Comparison of ENCODE assay signal across 8 mouse cellular contexts in genomic region chr8:119944096-119944811, GRCm38 (mm10). TPM values are rescaled to one million over a fixed set of nuclear protein-coding genes. Genes with fewer than 3 reads are reported as not detected.
A peak's percentile ranks its signal among the peaks of the same experiment; 100 is the strongest.
DNase-seq lines count a peak whose midpoint lies in the region; ATAC-seq lines count a peak whose summit lies in the region.

No protein-coding gene starts in this region.

- DNase-seq in cerebellum, postnatal 25 days = peak; percentile 89 to 90
- peak; percentile 54 to 78 for DNase-seq in frontal cortex, postnatal 14 days (ENCODE audit: low spot score in 2 of 2)
- DNase-seq in induced T-regulatory cell, adult 2 months (ENCODE audit: low read depth) = peak; percentile 84
- DNase-seq in left cerebral cortex, adult 18-20 months (ENCODE audit: low spot score in 2 of 2) = peak; percentile 74 to 81
- DNase-seq in right cerebral cortex, postnatal 14 days = peak; percentile 72
- peak; percentile 68 for DNase-seq in urinary bladder, postnatal 25 days (ENCODE audit: low spot score)

- peak; percentile 28 for ATAC-seq in activated CD4-positive, CD25-positive, alpha-beta regulatory T cell, adult 4 months
- ATAC-seq in megakaryocyte, adult 5-6 weeks (ENCODE audit: poor library complexity, severe bottlenecking) = peak; percentile 95

RNA-seq across cellular contexts. Expression of gene Gm20388, which starts 33.6 kb away (rescaled TPM):
- 10 to 100 TPM in 1 of 2 experiments, 1 to 10 TPM in 1; 9.9 to 12.3 TPM for polyA plus RNA-seq in activated CD4-positive, CD25-positive, alpha-beta regulatory T cell, adult 4 months (2017; shearing (Covaris generic))
- 1 to 10 TPM; 4.4 to 7.8 TPM for total RNA-seq in left cerebral cortex, adult 18-20 months (2021)
- total RNA-seq in megakaryocyte, adult 5-6 weeks (2015) = 7.6 and 12.8 TPM in 2 replicates
- 10.6 and 15.5 TPM in 2 replicates for total RNA-seq in megakaryocyte, adult 5-6 weeks (2017)

RNA-seq across cellular contexts. Expression of gene Usp10, which starts 34.1 kb away (rescaled TPM):
- polyA plus RNA-seq in activated CD4-positive, CD25-positive, alpha-beta regulatory T cell, adult 4 months (2017; shearing (Covaris generic)) = 10 to 100 TPM; 41.6 to 48.6 TPM
- 10 to 100 TPM; 87.0 to 94.9 TPM for total RNA-seq in left cerebral cortex, adult 18-20 months (2021)
- total RNA-seq in megakaryocyte, adult 5-6 weeks (2015) = 24.9 and 31.9 TPM in 2 replicates
- 13.3 and 20.1 TPM in 2 replicates for total RNA-seq in megakaryocyte, adult 5-6 weeks (2017)

RNA-seq across cellular contexts. Expression of gene Crispld2, which starts 48.0 kb away (rescaled TPM):
- not detected for polyA plus RNA-seq in activated CD4-positive, CD25-positive, alpha-beta regulatory T cell, adult 4 months (2017; shearing (Covaris generic))
- total RNA-seq in left cerebral cortex, adult 18-20 months (2021) = 1 to 10 TPM; 2.1 to 2.7 TPM
- total RNA-seq in megakaryocyte, adult 5-6 weeks (2015) = 6.4 and 8.8 TPM in 2 replicates
- 7.8 and 10.5 TPM in 2 replicates for total RNA-seq in megakaryocyte, adult 5-6 weeks (2017)

Comparison
In these comparisons a context has a peak if more than half of its experiments do, and no peak if none do; other contexts are left out.
1. Peak in every context shown above with its lines: DNase-seq and ATAC-seq.